Mouse (Mus musculus) midbrain, embryonic 16.5 days (tissue): ENCODE results near the gene Hmgcl. TPM values are rescaled to one million over a fixed set of nuclear protein-coding genes. Genes with fewer than 3 reads are reported as not detected.

Experiments
- ATAC-seq: fragments of 200-750 bp; cut with Nextera tagmentation; 2 replicates; pipeline ENCODE4 v1.8.0; 2017; ENCODE audit warnings: moderate TSS enrichment
- H3K27ac ChIP-seq: fragments of 300-500 bp; sonication (generic); 2 replicates; pipeline ENCODE4 v1.5.1; 2014; ENCODE audit warnings: mild to moderate bottlenecking, low read length, mixed read lengths
- H3K27me3 ChIP-seq: fragments of 300-500 bp; sonication (generic); 2 replicates; pipeline ENCODE4 v1.6.1; 2014; ENCODE audit warnings: low read depth, low read length, mixed read lengths; ENCODE audit not compliant: control insufficient read depth, insufficient read depth
- H3K36me3 ChIP-seq: fragments of 300-500 bp; sonication (generic); 2 replicates; pipeline ENCODE4 v1.6.1; 2014; ENCODE audit warnings: mild to moderate bottlenecking, low read length, moderate library complexity, mixed read lengths; ENCODE audit not compliant: control insufficient read depth, insufficient read depth
- H3K4me1 ChIP-seq: fragments of 300-500 bp; sonication (generic); 2 replicates; pipeline ENCODE4 v1.6.1; 2014; ENCODE audit warnings: mild to moderate bottlenecking, low read length, mixed read lengths; ENCODE audit not compliant: control insufficient read depth, insufficient read depth
- H3K4me2 ChIP-seq: fragments of 300-500 bp; sonication (generic); 2 replicates; pipeline ENCODE4 v1.6.1; 2014; ENCODE audit warnings: mild to moderate bottlenecking, low read length, mixed read lengths
- H3K4me3 ChIP-seq: fragments of 300-500 bp; sonication (generic); 2 replicates; pipeline ENCODE4 v1.5.1; 2014; ENCODE audit warnings: low read depth, mild to moderate bottlenecking, low read length, moderate library complexity, mixed read lengths
- H3K9ac ChIP-seq: fragments of 300-500 bp; sonication (generic); 2 replicates; pipeline ENCODE4 v1.6.1; 2014; ENCODE audit warnings: low read depth, low read length, mixed read lengths
- H3K9me3 ChIP-seq: fragments of 300-500 bp; sonication (generic); replicated peaks from 2 replicates; pipeline ENCODE4 v1.6.1; 2014; ENCODE audit warnings: mild to moderate bottlenecking, low read length, mixed read lengths; ENCODE audit not compliant: control insufficient read depth, poor library complexity, severe bottlenecking
- WGBS: fragments of 180-500 bp; shearing (Covaris S2); extraction: QIAGEN DNeasy Blood & Tissue Kit; methylation state at CpG from one replicate; pipeline ENCODE4 v1.1.7; 2014; 5-methylcytosine and 5-hydroxymethylcytosine counted together
- polyA plus RNA-seq: library from polyadenylated mRNA; unstranded; fragments of >200 nt; fragmentation: Nextera tagmentation; extraction: Ambion mirVana; gene quantifications from 2 replicates; pipeline ENCODE4 v1.2.1, GENCODE M21; 2015

Gene Hmgcl
- polyA plus RNA-seq, 1 experiment from 2014 or later, result 68.6 TPM

- WGBS, result 50% methylated on average over 3 of the region's 3 CpGs
- H3K9me3 ChIP-seq, result no peaks in the 10 kb centered on the region
These were observed 34.1 kb upstream of the Hmgcl start for GRCm38 (mm10) chr4:135912164-135912563.

DNA sequence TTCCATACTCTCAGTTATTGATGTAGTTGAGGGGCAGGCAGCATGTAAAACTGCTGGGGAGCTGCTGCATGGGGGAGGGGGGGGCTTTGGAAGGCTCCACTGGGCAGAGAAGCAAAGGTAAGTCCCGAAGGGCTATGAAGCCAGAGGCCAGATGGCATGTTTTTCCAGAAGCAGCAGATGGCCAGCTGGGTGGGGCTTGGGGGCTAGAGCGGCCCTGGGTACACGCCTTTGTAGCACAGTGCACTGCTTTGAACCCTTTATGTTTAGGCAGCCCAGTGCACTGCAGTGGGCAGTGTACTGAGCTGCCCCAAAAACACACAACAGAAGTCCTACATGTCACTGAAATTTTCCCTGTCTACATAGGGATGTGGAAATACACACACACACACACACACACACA is 33.4 kb upstream of the Hmgcl start:
- Histone ChIP-seq H3K4me2 (no peak overlapping the region), H3K36me3 (no peaks in the 10 kb centered on the region), H3K27ac (peak overlapping the region; percentile 45), H3K4me3 (no peak overlapping the region), H3K9ac (peak overlapping the region; percentile 21; the same call in 1 of the 2 replicates), H3K9me3 (no peaks in the 10 kb centered on the region), H3K27me3 (no peaks in the 10 kb centered on the region), H3K4me1 (0 out of 2 replicates have a peak, but pooled peaks cover 2% of the 10 kb centered on the region)
- 24% methylated on average over 2 of the region's 3 CpGs for WGBS
- 0 out of 2 replicates have a peak, but pooled peaks have one; percentile 66 for ATAC-seq

More at GRCm38 (mm10) chr4:135912164-135912563, 34.1 kb upstream of the Hmgcl start:
- ATAC-seq, result no peak
- Histone ChIP-seq H3K27me3 (no peaks in the 10 kb centered on the region), H3K9ac (no peak overlapping the region), H3K4me1 (0 out of 2 replicates have a peak, but pooled peaks cover 2% of the 10 kb centered on the region), H3K4me2 (no peak overlapping the region), H3K27ac (no peak overlapping the region), H3K4me3 (no peak overlapping the region), H3K36me3 (no peaks in the 10 kb centered on the region)

- Histone ChIP-seq H3K36me3 (no peaks in the 10 kb centered on the region), H3K27me3 (no peaks in the 10 kb centered on the region), H3K4me1 (0 out of 2 replicates have a peak, but pooled peaks cover 2% of the 10 kb centered on the region), H3K9me3 (no peaks in the 10 kb centered on the region), H3K4me2 (no peak overlapping the region), H3K27ac (no peak overlapping the region), H3K4me3 (no peak overlapping the region), H3K9ac (no peak overlapping the region)
- ATAC-seq, result no peak
- WGBS, result 73% methylated on average over 4 of the region's 4 CpGs
These were observed 32.8 kb upstream of the Hmgcl start for GRCm38 (mm10) chr4:135913433-135913832.

DNA sequence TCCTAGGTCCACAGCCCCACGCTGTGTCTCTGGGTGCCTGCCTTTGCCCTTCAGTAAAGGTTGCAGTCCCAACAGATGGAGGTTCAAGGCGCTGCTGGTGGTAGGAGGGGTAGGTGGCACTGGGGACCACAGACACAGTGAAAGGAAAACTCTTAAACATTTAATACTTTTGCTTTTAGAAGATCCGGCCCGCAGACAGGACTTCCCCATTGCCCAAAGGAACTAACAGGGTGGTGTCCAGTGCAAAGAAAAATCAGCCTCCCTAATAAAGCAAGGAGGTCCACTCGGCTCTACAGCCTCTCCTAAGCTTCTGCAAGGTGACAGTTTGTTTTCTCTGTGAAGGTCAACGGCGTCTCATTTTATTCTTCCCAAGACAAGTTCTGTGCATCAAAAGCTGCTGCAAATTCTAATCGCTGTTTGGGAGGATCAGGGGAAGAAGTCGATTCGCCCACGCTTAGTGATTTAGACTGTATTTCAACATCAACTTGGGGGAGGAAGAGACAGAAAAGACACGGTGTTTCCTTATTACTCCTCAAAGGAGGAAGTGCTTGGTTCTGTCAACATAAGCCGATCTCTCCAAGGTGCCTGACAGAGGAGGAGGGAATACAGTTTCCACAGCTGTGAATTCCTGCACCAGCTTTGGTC is 27.5 kb upstream of the Hmgcl start:
- H3K4me3 ChIP-seq, result no peak overlapping the region
- WGBS, result 91% methylated on average over 13 of the region's 13 CpGs
- H3K36me3 ChIP-seq, result no peaks in the 10 kb centered on the region; the same call in 1 of the 2 replicates
- H3K27me3 ChIP-seq, result no peaks in the 10 kb centered on the region
- ATAC-seq, result no peak
- no peaks in the 10 kb centered on the region for H3K9me3 ChIP-seq
- H3K4me2 ChIP-seq, result no peak overlapping the region
- no peak overlapping the region for H3K27ac ChIP-seq
- H3K4me1 ChIP-seq, result peaks cover 8% of the 10 kb centered on the region
- no peak overlapping the region for H3K9ac ChIP-seq

- H3K4me2 ChIP-seq, result no peak overlapping the region
- no peak for ATAC-seq
- WGBS, result 93% methylated on average over 3 of the region's 3 CpGs
- H3K4me1 ChIP-seq, result peaks cover 8% of the 10 kb centered on the region
- H3K27me3 ChIP-seq, result no peaks in the 10 kb centered on the region
- H3K27ac ChIP-seq, result no peak overlapping the region
- H3K36me3 ChIP-seq, result no peaks in the 10 kb centered on the region; the same call in 1 of the 2 replicates
- no peak overlapping the region for H3K4me3 ChIP-seq
- H3K9me3 ChIP-seq, result no peaks in the 10 kb centered on the region
- no peak overlapping the region for H3K9ac ChIP-seq
These were observed 27.0 kb upstream of the Hmgcl start for GRCm38 (mm10) chr4:135919280-135919639.

DNA sequence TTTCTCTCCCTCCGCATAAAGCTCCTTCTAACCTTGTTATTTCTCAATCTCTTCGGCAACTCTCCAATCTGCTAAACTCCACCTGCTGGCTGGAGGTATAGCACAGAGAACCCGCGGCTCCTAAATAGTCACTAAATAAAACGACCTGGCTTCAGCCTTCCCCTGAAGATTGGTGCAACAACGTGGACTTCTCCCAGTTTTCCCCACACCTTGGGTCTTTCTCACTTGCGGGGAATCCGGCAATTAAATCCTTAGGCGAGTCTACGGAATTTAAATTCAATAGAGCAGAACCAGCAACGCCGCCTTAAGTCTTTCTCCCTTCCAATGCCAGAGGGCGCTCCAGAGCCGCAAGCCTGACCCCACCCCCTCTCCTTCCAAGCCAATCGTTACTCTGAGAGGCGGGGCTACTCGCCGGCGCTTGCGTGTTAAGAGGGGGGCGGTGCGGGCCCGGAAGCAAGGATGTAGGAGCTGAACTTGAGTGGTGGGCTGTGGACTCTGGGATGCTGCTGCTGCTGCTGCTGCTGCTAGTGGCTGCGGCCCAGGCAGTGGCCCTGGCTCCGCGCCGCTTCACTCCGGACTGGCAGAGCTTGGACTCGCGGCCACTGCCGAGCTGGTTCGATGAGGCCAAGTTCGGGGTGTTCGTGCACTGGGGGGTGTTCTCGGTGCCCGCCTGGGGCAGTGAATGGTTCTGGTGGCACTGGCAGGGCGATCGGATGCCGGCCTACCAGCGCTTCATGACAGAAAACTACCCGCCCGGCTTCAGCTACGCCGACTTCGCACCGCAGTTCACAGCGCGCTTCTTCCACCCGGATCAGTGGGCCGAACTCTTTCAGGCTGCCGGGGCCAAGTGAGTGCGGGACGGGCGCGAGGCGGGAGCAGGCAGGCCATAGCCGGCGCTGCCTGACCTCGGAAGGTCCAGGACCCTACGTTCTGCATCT is 25.7 kb upstream of the Hmgcl start, which contains the start of gene Fuca1:
Gene Fuca1 (plus strand): TSS at position 432 of the 938 bp plus-strand sequence.
- Histone ChIP-seq H3K4me2 (peak within 1 kb of the TSS; percentile 91), H3K9ac (peak within 1 kb of the TSS; percentile 74), H3K4me3 (peak within 1 kb of the TSS; percentile 57), H3K4me1 (peaks cover 8% of the 10 kb centered on the region), H3K27me3 (no peaks in the 10 kb centered on the region), H3K27ac (peak within 1 kb of the TSS; percentile 76), H3K9me3 (no peaks in the 10 kb centered on the region), H3K36me3 (peaks cover 1% of the 10 kb centered on the region; the same call in 1 of the 2 replicates)
- peak; percentile 97 for ATAC-seq
- 1% methylated on average over 58 of the region's 60 CpGs for WGBS

DNA sequence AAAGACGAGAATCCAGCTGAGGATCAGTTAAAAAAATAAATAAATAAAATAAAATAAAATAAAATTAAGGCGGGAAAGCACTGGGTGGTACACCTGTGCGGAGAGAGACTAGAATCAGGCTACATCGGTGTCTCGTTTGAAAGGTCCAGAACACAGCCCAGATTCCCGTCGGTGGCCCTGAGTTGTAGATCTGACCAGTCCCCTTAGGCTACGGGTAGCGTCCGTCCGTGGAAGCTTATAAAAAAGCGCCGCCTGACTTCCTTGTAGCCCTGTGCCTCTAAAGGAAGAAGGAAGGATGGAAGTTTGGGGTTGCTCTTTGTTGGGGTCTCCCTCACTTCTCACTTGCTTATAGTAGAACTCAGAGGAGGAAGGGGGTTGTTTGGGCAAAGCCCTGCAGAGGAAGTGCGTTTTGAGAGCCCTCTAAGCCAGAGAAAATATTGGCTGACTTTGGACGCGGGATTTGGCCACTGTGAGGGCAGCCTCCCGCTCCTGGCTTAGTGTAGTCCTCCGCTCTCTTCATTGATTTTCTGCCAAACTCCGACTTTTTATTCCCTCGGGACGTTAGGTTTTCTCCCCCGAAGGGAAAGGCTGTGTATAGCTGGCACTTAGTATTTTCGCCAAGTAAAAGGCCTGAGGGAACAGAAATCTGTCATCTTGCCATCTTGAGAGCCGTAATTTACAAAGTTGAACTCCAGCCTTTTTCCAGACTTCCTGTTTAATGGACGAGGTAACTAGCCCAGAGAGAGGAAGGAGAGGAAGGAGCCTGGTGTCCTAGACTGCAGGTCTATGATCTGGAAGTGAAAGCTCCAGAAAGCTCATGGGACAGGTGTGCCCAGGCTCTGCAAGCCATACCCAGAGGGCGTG is 24.8 kb upstream of the Hmgcl start:
- H3K4me3 ChIP-seq, result peak overlapping the region; percentile 57
- no peaks in the 10 kb centered on the region for H3K27me3 ChIP-seq
- peaks cover 8% of the 10 kb centered on the region for H3K4me1 ChIP-seq
- peak overlapping the region; percentile 91 for H3K4me2 ChIP-seq
- no peaks in the 10 kb centered on the region for H3K9me3 ChIP-seq
- WGBS, result 6% methylated on average over 26 of the region's 26 CpGs
- peak; percentile 21; the same call in 1 of the 2 replicates for ATAC-seq
- peak overlapping the region; percentile 74 for H3K9ac ChIP-seq
- H3K27ac ChIP-seq, result peak overlapping the region; percentile 76
- peaks cover 5% of the 10 kb centered on the region; the same call in 1 of the 2 replicates for H3K36me3 ChIP-seq

GRCm38 (mm10) chr4:135922190-135922589 is 24.1 kb upstream of the Hmgcl start:
- no peaks in the 10 kb centered on the region for H3K9me3 ChIP-seq
- H3K4me1 ChIP-seq, result peaks cover 8% of the 10 kb centered on the region
- H3K27ac ChIP-seq, result no peak overlapping the region
- no peak for ATAC-seq
- H3K27me3 ChIP-seq, result no peaks in the 10 kb centered on the region
- H3K4me3 ChIP-seq, result no peak overlapping the region
- peaks cover 5% of the 10 kb centered on the region; the same call in 1 of the 2 replicates for H3K36me3 ChIP-seq
- no peak overlapping the region for H3K9ac ChIP-seq
- H3K4me2 ChIP-seq, result peak overlapping the region; percentile 91
- 97% methylated on average over 1 of the region's 1 CpGs for WGBS
